Mouse (Mus musculus): ENCODE data around the gene Coa3. TPM values are rescaled to one million over a fixed set of nuclear protein-coding genes. Genes with fewer than 3 reads are reported as not detected.

Coa3 gene
- polyA plus RNA-seq, 1 experiment from 2014 or later, result 189 TPM

- peak; percentile 84 for ATAC-seq (ENCODE audit: borderline replicate concordance, extremely low read depth, low FRiP score, low TSS enrichment)
- under 1% methylated on average over 54 of the region's 63 CpGs for WGBS
- Histone ChIP-seq H3K27me3 (peaks cover 16% of the 10 kb centered on the region; the same call in 1 of the 2 replicates), H3K9ac (peak within 1 kb of the TSS; percentile 89), H3K27ac (peak within 1 kb of the TSS; percentile 92), H3K9me3 (no peaks in the 10 kb centered on the region), H3K4me2 (peak within 1 kb of the TSS; percentile 94), H3K4me1 (peaks cover 17% of the 10 kb centered on the region), H3K4me3 (peak within 1 kb of the TSS; percentile 76), H3K36me3 (no peaks in the 10 kb centered on the region)
Observed at GRCm38 (mm10) chr11:101245855-101246701, 32.8 kb downstream of the Coa3 start, which contains the start of gene Ramp2. Gene Ramp2, plus strand, starts transcription at chr11:101246028.

- 37% methylated on average over 4 of the region's 4 CpGs for WGBS
- H3K27me3 ChIP-seq, result peaks cover 16% of the 10 kb centered on the region; the same call in 1 of the 2 replicates
Observed at GRCm38 (mm10) chr11:101245071-101245470, 33.8 kb downstream of the Coa3 start.

GRCm38 (mm10) chr11:101238071-101238647, 40.8 kb downstream of the Coa3 start:
- H3K9ac ChIP-seq, result no peak overlapping the region
- H3K4me3 ChIP-seq, result no peak overlapping the region
- no peaks in the 10 kb centered on the region for H3K9me3 ChIP-seq
- H3K27me3 ChIP-seq, result no peaks in the 10 kb centered on the region
- ATAC-seq (ENCODE audit: borderline replicate concordance, extremely low read depth, low FRiP score, low TSS enrichment), result peak; percentile 79
- peak overlapping the region; percentile 78 for H3K27ac ChIP-seq
- WGBS, result 35% methylated on average over 5 of the region's 5 CpGs
- H3K36me3 ChIP-seq, result no peaks in the 10 kb centered on the region
- H3K4me1 ChIP-seq, result peaks cover 12% of the 10 kb centered on the region
- 0 out of 2 replicates have a peak overlapping the region, but pooled peaks have one; percentile 6 for H3K4me2 ChIP-seq

More at GRCm38 (mm10) chr11:101245071-101245470, 33.8 kb downstream of the Coa3 start:
- Histone ChIP-seq H3K36me3 (no peaks in the 10 kb centered on the region), H3K4me1 (peaks cover 17% of the 10 kb centered on the region), H3K9ac (no peak overlapping the region), H3K4me2 (peak overlapping the region; percentile 94), H3K27ac (peak overlapping the region; percentile 92), H3K4me3 (no peak overlapping the region), H3K9me3 (no peaks in the 10 kb centered on the region)
- no peak for ATAC-seq (ENCODE audit: borderline replicate concordance, extremely low read depth, low FRiP score, low TSS enrichment)

GRCm38 (mm10) chr11:101236782-101237181, 42.1 kb downstream of the Coa3 start:
- H3K4me3 ChIP-seq, result no peak overlapping the region
- H3K27me3 ChIP-seq, result no peaks in the 10 kb centered on the region
- no peaks in the 10 kb centered on the region for H3K36me3 ChIP-seq
- H3K27ac ChIP-seq, result no peak overlapping the region
- no peaks in the 10 kb centered on the region for H3K9me3 ChIP-seq
- no peak overlapping the region for H3K4me2 ChIP-seq
- H3K4me1 ChIP-seq, result peaks cover 12% of the 10 kb centered on the region
- H3K9ac ChIP-seq, result no peak overlapping the region
- WGBS, result 88% methylated on average over 5 of the region's 5 CpGs
- ATAC-seq (ENCODE audit: borderline replicate concordance, extremely low read depth, low FRiP score, low TSS enrichment), result no peak

DNA sequence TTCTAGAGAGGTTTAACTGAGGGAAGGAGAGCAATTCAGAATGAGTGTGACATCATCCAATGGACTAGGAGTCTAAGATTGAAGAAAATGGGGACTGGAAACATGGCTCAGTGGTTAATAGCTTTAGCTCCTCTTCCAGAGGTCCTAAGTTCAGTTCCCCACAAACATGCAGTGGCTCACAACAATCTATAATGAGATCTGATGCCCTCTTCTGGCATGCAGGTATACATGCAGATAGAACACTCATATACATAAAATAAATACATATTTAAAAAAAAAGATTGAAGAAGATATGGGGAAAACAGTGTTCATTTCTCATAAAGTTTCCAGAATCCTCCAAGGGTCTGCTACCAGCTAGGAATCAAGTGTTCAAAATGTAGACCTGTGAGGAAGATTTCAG, 43.5 kb downstream of the Coa3 start:
- Histone ChIP-seq H3K9ac (no peak overlapping the region), H3K4me3 (no peak overlapping the region), H3K4me2 (no peak overlapping the region), H3K27ac (no peak overlapping the region), H3K27me3 (no peaks in the 10 kb centered on the region), H3K4me1 (peaks cover 26% of the 10 kb centered on the region), H3K9me3 (no peaks in the 10 kb centered on the region), H3K36me3 (no peaks in the 10 kb centered on the region)
- no peak for ATAC-seq (ENCODE audit: borderline replicate concordance, extremely low read depth, low FRiP score, low TSS enrichment)

DNA sequence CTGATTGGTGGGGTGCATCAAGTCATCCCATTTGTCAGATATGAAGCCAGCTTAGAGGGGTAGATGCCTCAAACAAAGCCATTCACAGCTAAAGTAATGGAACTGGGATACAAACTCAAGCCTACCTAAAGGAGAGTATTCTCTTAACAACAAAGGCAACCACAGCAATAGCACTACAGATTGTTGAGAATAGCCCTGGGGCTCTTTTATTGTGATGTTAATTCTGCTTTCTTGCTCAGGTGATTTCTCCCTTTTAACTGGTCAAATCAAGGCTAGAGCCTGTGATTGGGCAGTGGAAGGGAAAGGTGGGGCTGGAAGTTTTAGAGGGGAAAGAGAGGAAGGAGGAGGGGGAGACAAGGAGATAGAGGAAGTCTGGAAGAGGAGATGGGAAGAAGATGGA, 44.8 kb downstream of the Coa3 start:
- peaks cover 39% of the 10 kb centered on the region for H3K4me1 ChIP-seq
- H3K9ac ChIP-seq, result no peak overlapping the region
- no peak overlapping the region for H3K4me3 ChIP-seq
- H3K36me3 ChIP-seq, result no peaks in the 10 kb centered on the region
- ATAC-seq (ENCODE audit: borderline replicate concordance, extremely low read depth, low FRiP score, low TSS enrichment), result no peak
- no peak overlapping the region for H3K4me2 ChIP-seq
- no peak overlapping the region for H3K27ac ChIP-seq
- no peaks in the 10 kb centered on the region for H3K9me3 ChIP-seq
- no peaks in the 10 kb centered on the region for H3K27me3 ChIP-seq

GRCm38 (mm10) chr11:101233240-101233639, 45.7 kb downstream of the Coa3 start:
- Histone ChIP-seq H3K27me3 (no peaks in the 10 kb centered on the region), H3K36me3 (no peaks in the 10 kb centered on the region), H3K9me3 (no peaks in the 10 kb centered on the region), H3K9ac (no peak overlapping the region), H3K4me1 (peaks cover 39% of the 10 kb centered on the region), H3K4me2 (no peak overlapping the region), H3K4me3 (no peak overlapping the region), H3K27ac (no peak overlapping the region)
- WGBS, result 53% methylated on average over 1 of the region's 1 CpGs
- no peak for ATAC-seq (ENCODE audit: borderline replicate concordance, extremely low read depth, low FRiP score, low TSS enrichment)

- H3K9me3 ChIP-seq, result no peaks in the 10 kb centered on the region
- peak; percentile 66 for ATAC-seq (ENCODE audit: borderline replicate concordance, extremely low read depth, low FRiP score, low TSS enrichment)
- no peaks in the 10 kb centered on the region for H3K36me3 ChIP-seq
- H3K9ac ChIP-seq, result peak overlapping the region; percentile 17; the same call in 1 of the 2 replicates
- H3K27ac ChIP-seq, result peak overlapping the region; percentile 98
- 42% methylated on average over 6 of the region's 6 CpGs for WGBS
- peaks cover 32% of the 10 kb centered on the region for H3K4me1 ChIP-seq
- no peaks in the 10 kb centered on the region for H3K27me3 ChIP-seq
- H3K4me2 ChIP-seq, result peak overlapping the region; percentile 57
- peak overlapping the region; percentile 33 for H3K4me3 ChIP-seq
Observed at GRCm38 (mm10) chr11:101232010-101232839, 46.7 kb downstream of the Coa3 start.

GRCm38 (mm10) chr11:101230991-101231871, 47.7 kb downstream of the Coa3 start:
- WGBS, result 4% methylated on average over 18 of the region's 18 CpGs
- peak; percentile 66 for ATAC-seq (ENCODE audit: borderline replicate concordance, extremely low read depth, low FRiP score, low TSS enrichment)
- Histone ChIP-seq H3K4me3 (peak overlapping the region; percentile 33), H3K36me3 (no peaks in the 10 kb centered on the region), H3K4me1 (peaks cover 32% of the 10 kb centered on the region), H3K27me3 (no peaks in the 10 kb centered on the region), H3K9me3 (no peaks in the 10 kb centered on the region), H3K27ac (peak overlapping the region; percentile 98), H3K9ac (peak overlapping the region; percentile 17), H3K4me2 (peak overlapping the region; percentile 57)

DNA sequence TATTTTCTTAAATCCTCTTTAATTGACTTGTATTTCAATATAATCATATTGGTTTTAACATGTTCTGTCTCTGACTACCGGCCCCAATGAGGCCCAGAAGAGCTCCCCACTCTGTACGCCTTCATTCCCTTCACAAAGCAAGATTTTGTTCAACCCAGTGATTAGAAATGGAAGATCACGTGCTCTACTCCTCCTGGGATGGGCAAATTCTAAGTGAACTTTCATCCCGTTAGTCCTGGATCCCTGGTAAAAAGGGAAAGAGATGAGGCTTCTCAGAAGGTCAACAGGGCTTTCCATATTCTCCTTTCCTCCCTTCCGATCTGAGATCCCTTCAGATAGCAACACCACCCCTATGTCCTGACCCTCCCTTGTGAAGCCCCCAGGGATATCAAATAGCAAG, 48.4 kb downstream of the Coa3 start:
- ATAC-seq (ENCODE audit: borderline replicate concordance, extremely low read depth, low FRiP score, low TSS enrichment), result no peak
- no peaks in the 10 kb centered on the region for H3K36me3 ChIP-seq
- H3K4me3 ChIP-seq, result no peak overlapping the region
- peak overlapping the region; percentile 57 for H3K4me2 ChIP-seq
- peaks cover 32% of the 10 kb centered on the region for H3K4me1 ChIP-seq
- H3K9me3 ChIP-seq, result no peaks in the 10 kb centered on the region
- 14% methylated on average over 5 of the region's 5 CpGs for WGBS
- H3K27me3 ChIP-seq, result no peaks in the 10 kb centered on the region
- peak overlapping the region; percentile 17; the same call in 1 of the 2 replicates for H3K9ac ChIP-seq
- peak overlapping the region; percentile 98 for H3K27ac ChIP-seq

DNA sequence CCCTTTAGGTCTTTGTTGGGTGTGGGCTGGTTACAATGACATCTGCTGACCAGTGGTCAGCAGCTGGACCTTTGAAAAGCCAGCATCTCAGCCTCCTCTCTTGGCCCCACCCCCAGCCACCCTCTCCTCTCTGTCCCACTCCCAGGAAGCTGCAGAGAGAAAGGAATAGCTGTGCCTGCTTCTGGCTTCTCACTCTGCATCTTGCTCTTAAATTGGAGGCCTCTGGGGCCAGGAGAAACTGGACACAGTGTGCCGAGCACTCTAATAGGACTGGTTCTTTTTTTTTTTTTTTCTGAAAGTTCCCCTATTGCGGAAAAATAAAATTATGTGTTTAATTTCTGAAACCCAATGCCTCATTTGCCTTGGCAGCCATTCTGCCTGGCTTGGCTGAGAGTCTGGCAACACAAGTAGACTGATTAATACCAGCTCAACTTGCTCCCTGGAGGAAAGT, 48.8 kb downstream of the Coa3 start:
- WGBS, result 21% methylated on average over 2 of the region's 2 CpGs
- no peaks in the 10 kb centered on the region for H3K9me3 ChIP-seq
- ATAC-seq (ENCODE audit: borderline replicate concordance, extremely low read depth, low FRiP score, low TSS enrichment), result no peak
- peak overlapping the region; percentile 98 for H3K27ac ChIP-seq
- H3K9ac ChIP-seq, result no peak overlapping the region
- no peaks in the 10 kb centered on the region for H3K27me3 ChIP-seq
- H3K4me1 ChIP-seq, result peaks cover 36% of the 10 kb centered on the region
- H3K36me3 ChIP-seq, result no peaks in the 10 kb centered on the region
- H3K4me2 ChIP-seq, result peak overlapping the region; percentile 57; the same call in 1 of the 2 replicates
- no peak overlapping the region for H3K4me3 ChIP-seq
